Mouse (Mus musculus) forebrain, embryonic 11.5 days (tissue): ENCODE measurements around the gene Cdh19. TPM values are rescaled to one million over a fixed set of nuclear protein-coding genes. Genes with fewer than 3 reads are reported as not detected.

Source experiments
- ATAC-seq: fragments of 200-750 bp; cut with Nextera tagmentation; replicated peaks from 2 replicates; pipeline ENCODE4 v1.8.0; 2017; ENCODE audit warnings: moderate TSS enrichment; ENCODE audit not compliant: low FRiP score
- DNase-seq: peaks from one replicate; pipeline ENCODE4 v3.0.0-alpha.2; 2017; ENCODE audit warnings: low spot score
- H3K27ac ChIP-seq: fragments of 300-500 bp; sonication (generic); 2 replicates; pipeline ENCODE4 v1.5.1; 2014; ENCODE audit warnings: low read depth, low read length
- H3K27me3 ChIP-seq: fragments of 300-500 bp; sonication (generic); 2 replicates; pipeline ENCODE4 v1.6.1; 2014; ENCODE audit warnings: mild to moderate bottlenecking, low read length, mixed read lengths; ENCODE audit not compliant: control insufficient read depth, insufficient read depth
- H3K36me3 ChIP-seq: fragments of 300-500 bp; sonication (generic); 2 replicates; pipeline ENCODE4 v1.6.1; 2014; ENCODE audit warnings: mild to moderate bottlenecking, low read length, moderate library complexity, mixed read lengths; ENCODE audit not compliant: control insufficient read depth, insufficient read depth
- H3K4me1 ChIP-seq: fragments of 300-500 bp; sonication (generic); replicated peaks from 2 replicates; pipeline ENCODE4 v1.6.1; 2014; ENCODE audit warnings: low read length, mixed read lengths; ENCODE audit not compliant: control insufficient read depth, insufficient read depth
- H3K4me2 ChIP-seq: fragments of 300-500 bp; sonication (generic); 2 replicates; pipeline ENCODE4 v1.6.1; 2014; ENCODE audit warnings: low read depth, mild to moderate bottlenecking, low read length, moderate library complexity, mixed read lengths; ENCODE audit not compliant: severe bottlenecking
- H3K4me3 ChIP-seq: fragments of 300-500 bp; sonication (generic); 2 replicates; pipeline ENCODE4 v1.5.1; 2014; ENCODE audit warnings: low read depth, low read length
- H3K9ac ChIP-seq: fragments of 300-500 bp; sonication (generic); 2 replicates; pipeline ENCODE4 v1.6.1; 2014; ENCODE audit warnings: low read length
- H3K9me3 ChIP-seq: fragments of 300-500 bp; sonication (generic); 2 replicates; pipeline ENCODE4 v1.6.1; 2016; ENCODE audit warnings: low read length, mixed read lengths; ENCODE audit not compliant: control insufficient read depth
- WGBS: fragments of 180-500 bp; shearing (Covaris S2); extraction: QIAGEN DNeasy Blood & Tissue Kit; methylation state at CpG from one replicate; pipeline ENCODE4 v1.1.7; 2014; 5-methylcytosine and 5-hydroxymethylcytosine counted together
- polyA plus RNA-seq: library from polyadenylated mRNA; unstranded; fragments of >200 nt; fragmentation: Nextera tagmentation; extraction: Ambion mirVana; gene quantifications from 2 replicates; pipeline ENCODE4 v1.2.1, GENCODE M21; 2014

Cdh19 gene
- polyA plus RNA-seq = 0.20 TPM in 2 replicates

DNA sequence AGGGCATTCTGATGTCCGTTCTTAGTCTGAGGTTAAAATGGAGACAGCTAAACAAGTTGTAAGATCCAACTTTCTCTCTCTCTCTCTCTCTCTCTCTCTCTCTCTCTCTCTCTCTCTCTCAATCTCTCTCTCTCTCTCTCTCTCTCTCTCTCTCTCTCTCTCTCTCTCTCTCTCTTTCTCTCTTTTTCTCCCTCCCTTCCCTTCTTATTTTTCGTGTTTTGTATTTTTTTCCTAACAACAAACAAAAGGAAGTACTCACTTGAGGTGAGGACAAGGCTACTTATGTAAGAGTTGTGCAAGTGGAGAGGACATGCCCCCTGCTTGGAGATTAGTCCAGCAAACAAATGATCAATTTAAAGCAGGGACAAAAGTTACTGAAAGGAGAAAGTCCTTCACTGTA is at the start of gene Cdh19:
TSS of gene Cdh19 (minus strand) at position 101 of the 400 bp plus-strand sequence.
- no peaks in the 10 kb centered on the region for H3K9me3 ChIP-seq
- H3K9ac ChIP-seq = no peak within 1 kb of the TSS
- ATAC-seq (no peak), DNase-seq (no peak)
- WGBS = 6% methylated on average over 2 of the region's 2 CpGs
- H3K4me2 ChIP-seq = no peak within 1 kb of the TSS
- no peaks in the 10 kb centered on the region for H3K4me1 ChIP-seq
- no peak within 1 kb of the TSS for H3K27ac ChIP-seq
- H3K36me3 ChIP-seq = no peaks in the 10 kb centered on the region
- no peak within 1 kb of the TSS for H3K4me3 ChIP-seq
- no peaks in the 10 kb centered on the region for H3K27me3 ChIP-seq

DNA sequence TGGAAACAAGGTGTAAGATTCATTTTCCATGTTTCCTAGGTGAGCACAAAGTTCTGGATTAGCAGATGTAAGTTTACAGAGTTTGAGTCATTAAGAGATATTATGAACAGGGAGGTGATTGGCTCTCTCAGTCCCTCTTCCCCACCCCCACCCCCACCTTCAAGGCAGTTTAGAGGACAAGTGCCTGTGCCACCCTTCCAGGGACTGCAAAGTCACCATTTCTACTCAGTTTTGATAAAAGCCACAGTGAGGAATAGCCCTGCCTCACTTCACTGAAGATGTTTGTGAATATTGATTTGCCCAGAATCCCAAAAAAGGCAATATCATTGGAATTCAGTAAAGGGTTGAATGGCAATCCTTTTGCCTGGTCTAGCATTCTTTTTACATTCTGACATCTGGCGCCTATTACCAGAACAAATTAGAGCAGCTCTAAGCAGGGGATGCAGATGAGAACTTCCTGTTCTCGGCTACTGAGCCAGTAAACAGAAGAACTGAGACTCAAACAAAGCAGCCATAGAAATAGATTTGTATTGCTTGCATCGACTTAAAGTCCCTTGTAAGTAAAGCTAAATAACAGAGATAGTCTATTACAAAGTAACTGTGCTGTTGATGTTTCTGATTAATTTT is 43.2 kb upstream of the Cdh19 start:
- Histone ChIP-seq H3K4me2 (no peak overlapping the region), H3K4me1 (no peaks in the 10 kb centered on the region), H3K27me3 (no peaks in the 10 kb centered on the region), H3K36me3 (no peaks in the 10 kb centered on the region), H3K27ac (no peak overlapping the region), H3K9me3 (no peaks in the 10 kb centered on the region), H3K4me3 (no peak overlapping the region), H3K9ac (no peak overlapping the region)
- DNase-seq (no peak), ATAC-seq (no peak)
- WGBS = 27% methylated on average over 3 of the region's 3 CpGs

DNA sequence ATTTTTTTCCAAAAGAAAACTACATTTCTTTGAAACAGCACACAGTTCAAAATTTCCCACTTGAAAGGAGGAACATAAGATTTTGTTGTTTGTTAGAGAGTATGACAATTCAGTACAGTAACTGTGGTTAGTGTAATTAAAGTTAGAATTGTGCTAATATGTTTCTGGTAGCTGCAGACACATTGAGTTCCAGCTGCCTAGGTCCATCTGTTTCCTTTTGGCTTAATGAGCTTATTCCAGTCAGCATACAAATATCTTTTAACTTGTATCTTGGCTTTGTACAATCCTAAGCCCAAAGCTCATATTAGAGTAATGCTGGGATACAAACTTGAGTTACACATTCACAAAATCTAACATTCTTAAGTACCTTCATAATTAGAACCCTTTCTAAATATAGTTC is 40.3 kb upstream of the Cdh19 start:
- DNase-seq (no peak), ATAC-seq (no peak)
- H3K4me2 ChIP-seq = no peak overlapping the region
- H3K27ac ChIP-seq = no peak overlapping the region
- no peaks in the 10 kb centered on the region for H3K27me3 ChIP-seq
- no peak overlapping the region for H3K4me3 ChIP-seq
- H3K9me3 ChIP-seq = no peaks in the 10 kb centered on the region
- no peaks in the 10 kb centered on the region for H3K36me3 ChIP-seq
- no peaks in the 10 kb centered on the region for H3K4me1 ChIP-seq
- H3K9ac ChIP-seq = no peak overlapping the region

DNA sequence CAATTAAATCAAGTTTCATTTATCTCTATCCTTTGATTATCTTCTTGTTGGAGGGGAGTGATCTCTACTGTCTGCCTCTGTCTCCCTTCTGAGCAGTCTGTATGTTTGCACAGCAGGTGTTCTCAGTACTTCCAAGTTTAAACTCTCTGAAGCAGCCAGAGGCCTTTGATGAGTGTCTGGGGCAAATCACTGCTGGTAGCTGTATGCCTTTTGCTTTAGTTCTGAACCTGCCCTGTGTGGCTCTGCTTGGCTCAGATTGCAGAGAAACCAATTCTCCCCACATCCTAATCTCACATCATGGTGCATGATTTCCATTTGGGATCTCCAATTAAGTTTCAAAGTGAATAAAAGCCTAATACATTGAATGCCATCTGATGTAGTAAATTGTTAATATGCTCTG is 12.4 kb upstream of the Cdh19 start:
- H3K36me3 ChIP-seq = no peaks in the 10 kb centered on the region
- H3K9ac ChIP-seq = no peak overlapping the region
- H3K27ac ChIP-seq = no peak overlapping the region
- no peak overlapping the region for H3K4me2 ChIP-seq
- H3K4me3 ChIP-seq = no peak overlapping the region
- H3K4me1 ChIP-seq = no peaks in the 10 kb centered on the region
- ATAC-seq = no peak
- no peaks in the 10 kb centered on the region for H3K27me3 ChIP-seq
- H3K9me3 ChIP-seq = no peaks in the 10 kb centered on the region
- no peak for DNase-seq

DNA sequence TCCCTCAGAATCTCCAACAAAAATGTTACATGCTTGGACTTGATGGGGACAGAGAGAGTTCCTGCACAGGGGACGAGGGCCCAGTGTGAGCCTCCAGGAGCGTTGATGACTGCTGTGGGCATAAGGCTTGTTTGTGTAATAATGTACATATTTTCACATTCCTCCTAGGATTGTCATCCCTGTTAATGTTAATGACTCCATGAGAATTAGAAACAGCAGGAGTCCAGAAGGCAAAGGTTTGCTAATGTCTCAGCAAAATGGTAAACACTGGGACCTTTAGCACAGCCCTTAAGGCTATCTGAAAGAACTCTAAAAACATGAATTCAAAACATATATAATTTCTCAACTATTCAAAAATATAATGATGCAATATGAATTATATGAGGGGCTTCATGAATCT is 8.2 kb downstream of the Cdh19 start:
- 96% methylated on average over 2 of the region's 2 CpGs for WGBS
- ATAC-seq = no peak
- H3K27ac ChIP-seq = no peak overlapping the region

DNA sequence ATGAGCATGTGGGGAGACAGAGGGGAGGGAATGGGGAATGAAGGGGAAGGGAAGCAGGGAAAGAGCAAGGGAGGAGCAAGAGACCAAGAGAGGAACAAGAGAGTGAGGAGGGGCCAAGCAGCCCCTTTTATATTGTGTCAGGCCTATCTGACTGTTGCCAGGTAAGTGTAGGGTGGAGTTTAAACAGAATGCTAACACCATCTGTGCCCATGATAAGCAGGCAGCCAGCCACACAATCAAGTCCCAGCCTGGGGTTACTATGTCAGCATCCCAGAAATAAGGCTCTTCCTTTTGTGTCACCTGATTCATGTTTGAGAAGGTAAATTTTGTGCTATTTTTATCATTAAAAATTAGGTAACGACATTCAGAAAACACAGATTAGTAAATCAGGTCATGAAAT is 67.6 kb downstream of the Cdh19 start:
- WGBS = 84% methylated on average over 1 of the region's 1 CpGs
- Histone ChIP-seq H3K36me3 (no peaks in the 10 kb centered on the region), H3K4me3 (no peak overlapping the region), H3K4me1 (no peaks in the 10 kb centered on the region), H3K4me2 (no peak overlapping the region), H3K9ac (no peak overlapping the region), H3K27me3 (no peaks in the 10 kb centered on the region), H3K27ac (no peak overlapping the region), H3K9me3 (no peaks in the 10 kb centered on the region)
- DNase-seq (no peak), ATAC-seq (no peak)

More for the DNA sequence above, 8.2 kb downstream of the Cdh19 start:
- H3K36me3 ChIP-seq = no peaks in the 10 kb centered on the region
- H3K9ac ChIP-seq = no peak overlapping the region
- no peak for DNase-seq
- H3K4me3 ChIP-seq = no peak overlapping the region
- H3K9me3 ChIP-seq = no peaks in the 10 kb centered on the region
- no peaks in the 10 kb centered on the region for H3K27me3 ChIP-seq
- no peaks in the 10 kb centered on the region for H3K4me1 ChIP-seq
- H3K4me2 ChIP-seq = no peak overlapping the region

DNA sequence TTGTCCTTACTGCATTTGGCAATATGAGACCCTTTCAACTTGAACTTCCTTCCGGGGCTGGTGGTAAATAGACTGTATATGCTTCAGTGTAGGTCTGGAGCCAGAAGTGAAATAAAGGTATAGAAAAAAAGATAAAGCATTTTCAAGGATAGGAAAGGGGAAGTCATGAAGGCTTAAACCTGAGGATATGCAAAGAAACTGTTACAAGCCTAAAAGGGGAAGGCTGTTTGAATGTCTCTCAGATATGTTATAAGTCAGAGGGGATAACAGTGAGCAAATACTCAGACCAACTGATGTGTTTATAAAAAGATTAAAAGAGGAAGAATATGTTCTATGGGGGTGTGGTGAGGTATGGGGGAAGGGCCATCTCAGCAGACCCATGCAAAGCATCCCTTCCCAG is 68.2 kb downstream of the Cdh19 start:
- no peak for ATAC-seq
- DNase-seq = no peak
- H3K4me1 ChIP-seq = no peaks in the 10 kb centered on the region
- H3K36me3 ChIP-seq = no peaks in the 10 kb centered on the region
- no peak overlapping the region for H3K9ac ChIP-seq
- no peaks in the 10 kb centered on the region for H3K27me3 ChIP-seq
- no peak overlapping the region for H3K4me3 ChIP-seq
- H3K4me2 ChIP-seq = no peak overlapping the region
- H3K9me3 ChIP-seq = no peaks in the 10 kb centered on the region
- H3K27ac ChIP-seq = no peak overlapping the region
- 82% methylated on average over 1 of the region's 1 CpGs for WGBS

DNA sequence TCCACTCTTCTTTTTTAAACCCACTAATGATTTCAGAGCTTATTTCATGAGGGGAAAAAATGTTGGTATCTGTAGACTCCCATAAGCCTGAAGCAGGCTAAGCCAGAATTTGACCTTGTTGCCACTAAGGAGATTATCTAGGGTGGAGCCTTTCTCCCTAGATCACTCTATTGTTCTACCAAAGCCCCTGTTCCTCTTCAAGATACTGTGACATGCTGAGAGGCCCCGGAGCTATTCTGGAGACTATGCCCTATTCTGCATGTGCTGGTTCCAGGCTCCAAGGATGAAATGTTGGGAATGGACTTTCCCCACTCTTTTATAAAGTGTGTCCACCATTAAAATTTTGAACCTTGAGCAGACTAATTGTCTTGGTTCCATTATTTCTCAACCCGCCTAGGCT is 73.1 kb downstream of the Cdh19 start:
- H3K4me1 ChIP-seq = no peaks in the 10 kb centered on the region
- no peak overlapping the region for H3K4me2 ChIP-seq
- H3K9ac ChIP-seq = no peak overlapping the region
- ATAC-seq = no peak
- no peaks in the 10 kb centered on the region for H3K27me3 ChIP-seq
- no peak overlapping the region for H3K27ac ChIP-seq
- no peaks in the 10 kb centered on the region for H3K36me3 ChIP-seq
- WGBS = 70% methylated on average over 2 of the region's 2 CpGs
- H3K4me3 ChIP-seq = no peak overlapping the region
- no peaks in the 10 kb centered on the region for H3K9me3 ChIP-seq
- DNase-seq = no peak
